Comparison of ENCODE assay signal across 8 mouse cellular contexts in genomic region chr9:96118861-96119772, GRCm38 (mm10). TPM values are rescaled to one million over a fixed set of nuclear protein-coding genes. Genes with fewer than 3 reads are reported as not detected.
DNase-seq lines count a peak whose midpoint lies in the region; ATAC-seq and TF ChIP-seq lines count a peak whose summit lies in the region.

Gene Gk5, plus strand, starts transcription at chr9:96119362.

- H3K27ac ChIP-seq in heart, embryonic 12.5 days (ENCODE audit: poor library complexity, severe bottlenecking): no peak within 1 kb of the TSS
- H3K27ac ChIP-seq in kidney, postnatal 0 days: peak within 1 kb of the TSS; percentile 42; the same call in 1 of the 2 replicates
- H3K27ac ChIP-seq in liver, embryonic 11.5 days (ENCODE audit: low read depth, low read length): no peak within 1 kb of the TSS
- H3K27ac ChIP-seq in stomach, embryonic 14.5 days (ENCODE audit: low read length): peak within 1 kb of the TSS; percentile 48; the same call in 1 of the 2 replicates

- DNase-seq in brain, embryonic 14.5 days (ENCODE audit: low read depth): peak; percentile 98
- peak; percentile 98 for DNase-seq in kidney, postnatal 0 days (ENCODE audit: low spot score)
- peak; percentile 99 for DNase-seq in liver, embryonic 11.5 days (ENCODE audit: low spot score)
- DNase-seq in naive thymus-derived CD4-positive, alpha-beta T cell, adult 2 months (ENCODE audit: low read depth): peak; percentile 98

- H3K9ac ChIP-seq in heart, embryonic 12.5 days: peak within 1 kb of the TSS; percentile 70
- peak within 1 kb of the TSS; percentile 76 for H3K9ac ChIP-seq in kidney, postnatal 0 days (ENCODE audit: low read depth, low read length)
- peak within 1 kb of the TSS; percentile 69 for H3K9ac ChIP-seq in liver, embryonic 11.5 days (ENCODE audit: low read depth, low read length)
- H3K9ac ChIP-seq in stomach, embryonic 14.5 days (replicated peaks; ENCODE audit: low read depth, low read length): peak within 1 kb of the TSS; percentile 69

- H3ac ChIP-seq in C2C12 (ENCODE audit: control insufficient read depth, insufficient read length, low read depth): peak within 1 kb of the TSS; percentile 28

- H3K4me2 ChIP-seq in heart, embryonic 12.5 days: peak within 1 kb of the TSS; percentile 75
- H3K4me2 ChIP-seq in kidney, postnatal 0 days (ENCODE audit: low read length): peak within 1 kb of the TSS; percentile 84
- H3K4me2 ChIP-seq in liver, embryonic 11.5 days: peak within 1 kb of the TSS; percentile 94
- peak within 1 kb of the TSS; percentile 80 for H3K4me2 ChIP-seq in stomach, embryonic 14.5 days (replicated peaks; ENCODE audit: low read depth, low read length)

- H3K79me3 ChIP-seq in C2C12 (ENCODE audit: low read depth): no peaks in the 10 kb centered on the region

- H3K4me1 ChIP-seq in erythroblast, embryonic 14.5 days (ENCODE audit: control insufficient read depth): peaks cover 17% of the 10 kb centered on the region
- no peaks in the 10 kb centered on the region for H3K4me1 ChIP-seq in heart, embryonic 12.5 days (replicated peaks)
- no peaks in the 10 kb centered on the region; the same call in 1 of the 2 replicates for H3K4me1 ChIP-seq in kidney, postnatal 0 days (replicated peaks; ENCODE audit: insufficient read depth, low read length)
- H3K4me1 ChIP-seq in liver, embryonic 11.5 days (replicated peaks; ENCODE audit: control insufficient read depth, insufficient read depth, low read length): no peaks in the 10 kb centered on the region
- no peaks in the 10 kb centered on the region for H3K4me1 ChIP-seq in stomach, embryonic 14.5 days (ENCODE audit: control insufficient read depth, insufficient read depth, low read length)

- WGBS in heart, embryonic 12.5 days: under 1% methylated on average over 70 of the region's 76 CpGs
- under 1% methylated on average over 76 of the region's 76 CpGs for WGBS in kidney, postnatal 0 days
- under 1% methylated on average over 69 of the region's 76 CpGs for WGBS in liver, embryonic 11.5 days
- WGBS in stomach, embryonic 14.5 days: under 1% methylated on average over 73 of the region's 76 CpGs

- H3K9me3 ChIP-seq in erythroblast, embryonic 14.5 days (ENCODE audit: control insufficient read depth, low read length): peaks cover 8% of the 10 kb centered on the region; the same call in 1 of the 2 replicates
- H3K9me3 ChIP-seq in heart, embryonic 12.5 days (replicated peaks): no peaks in the 10 kb centered on the region
- no peaks in the 10 kb centered on the region for H3K9me3 ChIP-seq in kidney, postnatal 0 days (replicated peaks; ENCODE audit: low read length)
- no peaks in the 10 kb centered on the region for H3K9me3 ChIP-seq in liver, embryonic 11.5 days (ENCODE audit: control insufficient read depth, low read length)
- H3K9me3 ChIP-seq in stomach, embryonic 14.5 days (ENCODE audit: control insufficient read depth, low read depth, low read length): no peaks in the 10 kb centered on the region

- TF ChIP-seq CTCF in C2C12 (IDR thresholded peaks at IDR 0.05; ENCODE audit: control insufficient read depth, insufficient read depth, insufficient read length): no peak
- no peak for TF ChIP-seq CTCF in brain, embryonic 14.5 days (IDR thresholded peaks at IDR 0.05; ENCODE audit: borderline replicate concordance, extremely low read depth, insufficient read depth, insufficient read length)
- no peak for TF ChIP-seq CTCF in kidney, postnatal 0 days (IDR thresholded peaks at IDR 0.05; ENCODE audit: low read depth)

- H3K36me3 ChIP-seq in C2C12 (ENCODE audit: control insufficient read depth, insufficient read depth): no peaks in the 10 kb centered on the region
- H3K36me3 ChIP-seq in erythroblast, embryonic 14.5 days (ENCODE audit: control insufficient read depth): no peaks in the 10 kb centered on the region
- no peaks in the 10 kb centered on the region for H3K36me3 ChIP-seq in heart, embryonic 12.5 days
- H3K36me3 ChIP-seq in kidney, postnatal 0 days (ENCODE audit: insufficient read depth, low read length): no peaks in the 10 kb centered on the region
- H3K36me3 ChIP-seq in liver, embryonic 11.5 days (ENCODE audit: control insufficient read depth, insufficient read depth, low read length): no peaks in the 10 kb centered on the region
- no peaks in the 10 kb centered on the region for H3K36me3 ChIP-seq in stomach, embryonic 14.5 days (ENCODE audit: control insufficient read depth, insufficient read depth, low read length)

- no peaks in the 10 kb centered on the region for H3K79me2 ChIP-seq in C2C12 (ENCODE audit: control insufficient read depth, insufficient read depth)

- peak; percentile 100 for ATAC-seq in heart, embryonic 12.5 days (ENCODE audit: insufficient number of reproducible peaks, low FRiP score)
- peak; percentile 98 for ATAC-seq in kidney, postnatal 0 days (replicated peaks; ENCODE audit: low FRiP score, low read depth)
- ATAC-seq in liver, embryonic 11.5 days (replicated peaks; ENCODE audit: low FRiP score): peak; percentile 97
- ATAC-seq in stomach, embryonic 14.5 days (ENCODE audit: insufficient number of reproducible peaks, insufficient read depth, low FRiP score, low read depth): peak; percentile 99

- TF ChIP-seq POLR2A in brain, embryonic 14.5 days (IDR thresholded peaks at IDR 0.05; ENCODE audit: borderline replicate concordance, extremely low read depth, insufficient read depth, insufficient read length, poor library complexity, severe bottlenecking): peak; percentile 41; the same call in 1 of the 2 replicates

- H3K4me3 ChIP-seq in C2C12 (ENCODE audit: insufficient read depth, poor library complexity, severe bottlenecking): peak within 1 kb of the TSS; percentile 43
- peak within 1 kb of the TSS; percentile 76 for H3K4me3 ChIP-seq in erythroblast, embryonic 14.5 days (replicated peaks)
- peak within 1 kb of the TSS; percentile 57 for H3K4me3 ChIP-seq in heart, embryonic 12.5 days
- H3K4me3 ChIP-seq in kidney, postnatal 0 days (replicated peaks; ENCODE audit: low read depth, low read length): peak within 1 kb of the TSS; percentile 71
- peak within 1 kb of the TSS; percentile 73 for H3K4me3 ChIP-seq in liver, embryonic 11.5 days (ENCODE audit: low read depth, low read length)
- peak within 1 kb of the TSS; percentile 75 for H3K4me3 ChIP-seq in stomach, embryonic 14.5 days (ENCODE audit: low read depth, low read length)

- no peaks in the 10 kb centered on the region for H3K27me3 ChIP-seq in C2C12 (ENCODE audit: control insufficient read depth, insufficient read depth, insufficient read length)
- H3K27me3 ChIP-seq in erythroblast, embryonic 14.5 days (ENCODE audit: control insufficient read depth): peaks cover 21% of the 10 kb centered on the region
- no peaks in the 10 kb centered on the region for H3K27me3 ChIP-seq in heart, embryonic 12.5 days (replicated peaks)
- H3K27me3 ChIP-seq in kidney, postnatal 0 days (ENCODE audit: insufficient read depth, low read length): no peaks in the 10 kb centered on the region
- H3K27me3 ChIP-seq in liver, embryonic 11.5 days (replicated peaks; ENCODE audit: control insufficient read depth, insufficient read depth, low read length): no peaks in the 10 kb centered on the region
- H3K27me3 ChIP-seq in stomach, embryonic 14.5 days (ENCODE audit: control insufficient read depth, insufficient read depth, low read length): no peaks in the 10 kb centered on the region

TF ChIP-seq in C2C12, 6 proteins besides CTCF, POLR2A, EP300 and RAD21:
- TF ChIP-seq USF1 (IDR thresholded peaks at IDR 0.05; ENCODE audit: low read depth) (no peak), MAX (IDR thresholded peaks at IDR 0.05) (no peak), MYOG (IDR thresholded peaks at IDR 0.05; ENCODE audit: control insufficient read depth, extremely low read depth, insufficient read length) (no peak), FOSL1 (IDR thresholded peaks at IDR 0.05; ENCODE audit: insufficient read depth, low read length, poor library complexity, severe bottlenecking) (no peak), MYOD1 (IDR thresholded peaks at IDR 0.05; ENCODE audit: control insufficient read depth, insufficient read length, low read depth) (no peak), CEBPB (IDR thresholded peaks at IDR 0.05; ENCODE audit: low read depth) (no peak)
TF ChIP-seq in C2C12: peak in this region for 0.

RNA-seq across cellular contexts. Expression of gene Gk5, which starts in this region (rescaled TPM):
- 0.82 TPM for polyA plus RNA-seq in C2C12 (2012; fragmentation: generic; extraction: Trizol)
- polyA plus RNA-seq in brain, embryonic 14.5 days (2012; rRNA removed): 3.2 and 3.4 TPM in 2 replicates
- not detected in 2 replicates for polyA plus RNA-seq in erythroblast, embryonic 14.5 days (2012)
- 5.7 and 6.1 TPM in 2 replicates for polyA plus RNA-seq in heart, embryonic 12.5 days (2016; fragmentation: Nextera tagmentation; extraction: Ambion mirVana)
- polyA plus RNA-seq in kidney, postnatal 0 days (2015; fragmentation: Nextera tagmentation; extraction: Ambion mirVana): 5.4 and 5.9 TPM in 2 replicates
- polyA plus RNA-seq in liver, embryonic 11.5 days (2014; fragmentation: Nextera tagmentation; extraction: Ambion mirVana): 2.9 and 3.1 TPM in 2 replicates
- 12.7 and 13.5 TPM in 2 replicates for polyA plus RNA-seq in stomach, embryonic 14.5 days (2014; fragmentation: Nextera tagmentation; extraction: Ambion mirVana)

Comparison
In these comparisons a context has a peak if more than half of its experiments do, and no peak if none do; other contexts are left out.
1. H3K27ac ChIP-seq: peak in kidney, postnatal 0 days (single experiment) and stomach, embryonic 14.5 days (single experiment); none in heart, embryonic 12.5 days (single experiment) and liver, embryonic 11.5 days (single experiment).
2. Peak in every context shown above with its lines, with median percentiles within 50 percentile points of each other: H3K4me3 ChIP-seq, DNase-seq, ATAC-seq, H3K4me2 ChIP-seq and H3K9ac ChIP-seq.